Mouse (Mus musculus) limb, embryonic 14.5 days (tissue): ENCODE data around the gene Crybg2. TPM values are rescaled to one million over a fixed set of nuclear protein-coding genes. Genes with fewer than 3 reads are reported as not detected.

Source experiments
- ATAC-seq: fragments of 200-750 bp; cut with Nextera tagmentation; 2 replicates; pipeline ENCODE4 v1.8.0; 2017; ENCODE audit warnings: low read depth, moderate number of reproducible peaks, moderate TSS enrichment; ENCODE audit not compliant: low FRiP score
- DNase-seq: peaks from one replicate; pipeline ENCODE4 v3.0.0-alpha.2; 2015; ENCODE audit warnings: low spot score
- H3K27ac ChIP-seq: fragments of 300-500 bp; sonication (generic); replicated peaks from 2 replicates; pipeline ENCODE4 v1.5.1; 2014; ENCODE audit warnings: low read depth, mild to moderate bottlenecking, low read length, moderate library complexity, mixed read lengths
- H3K27me3 ChIP-seq: fragments of 300-500 bp; sonication (generic); 2 replicates; pipeline ENCODE4 v1.6.1; 2014; ENCODE audit warnings: low read length, mixed read lengths; ENCODE audit not compliant: control insufficient read depth, insufficient read depth
- H3K36me3 ChIP-seq: fragments of 300-500 bp; sonication (generic); 2 replicates; pipeline ENCODE4 v1.6.1; 2014; ENCODE audit warnings: mild to moderate bottlenecking, low read length, moderate library complexity, mixed read lengths; ENCODE audit not compliant: control insufficient read depth, insufficient read depth
- H3K4me1 ChIP-seq: fragments of 300-500 bp; sonication (generic); 2 replicates; pipeline ENCODE4 v1.6.1; 2014; ENCODE audit warnings: antibody characterized with exemption, low read length, mixed read lengths; ENCODE audit not compliant: control insufficient read depth, insufficient read depth
- H3K4me2 ChIP-seq: fragments of 300-500 bp; sonication (generic); replicated peaks from 2 replicates; pipeline ENCODE4 v1.6.1; 2014; ENCODE audit warnings: low read depth, mild to moderate bottlenecking, low read length, moderate library complexity; ENCODE audit not compliant: severe bottlenecking
- H3K4me3 ChIP-seq: fragments of 300-500 bp; sonication (generic); replicated peaks from 2 replicates; pipeline ENCODE4 v1.5.1; 2014; ENCODE audit warnings: low read length
- H3K9ac ChIP-seq: fragments of 300-500 bp; sonication (generic); 2 replicates; pipeline ENCODE4 v1.6.1; 2014; ENCODE audit warnings: mild to moderate bottlenecking, low read depth, low read length, moderate library complexity; ENCODE audit not compliant: severe bottlenecking
- H3K9me3 ChIP-seq: fragments of 300-500 bp; sonication (generic); 2 replicates; pipeline ENCODE4 v1.6.1; 2016; ENCODE audit warnings: low read length; ENCODE audit not compliant: control insufficient read depth
- POLR2A ChIP-seq: fragments of 200-500 bp; IDR thresholded peaks from 2 replicates; pipeline ENCODE4 v1.8.0; 2012; ENCODE audit warnings: inconsistent platforms, mild to moderate bottlenecking, moderate library complexity, borderline replicate concordance; ENCODE audit not compliant: insufficient read depth, insufficient read length; ENCODE audit errors: extremely low read depth
- WGBS: fragments of 180-500 bp; shearing (Covaris S2); extraction: QIAGEN DNeasy Blood & Tissue Kit; methylation state at CpG from one replicate; pipeline ENCODE4 v1.1.7; 2014; 5-methylcytosine and 5-hydroxymethylcytosine counted together
- polyA plus RNA-seq, 2 experiments: library from polyadenylated mRNA; depleted of rRNA in 1 of 2; stranded (reverse) in 1 of 2; unstranded in 1 of 2; fragments of >200 nt; fragmentation: Nextera tagmentation in 1 of 2; extraction: Ambion mirVana in 1 of 2; gene quantifications; 2 replicates each; pipeline versions ENCODE4 v1.2.1 to v1.2.3; 2012 to 2014

Crybg2 gene
- polyA plus RNA-seq, 2 experiments, result 11.3 to 12.3 TPM

DNA sequence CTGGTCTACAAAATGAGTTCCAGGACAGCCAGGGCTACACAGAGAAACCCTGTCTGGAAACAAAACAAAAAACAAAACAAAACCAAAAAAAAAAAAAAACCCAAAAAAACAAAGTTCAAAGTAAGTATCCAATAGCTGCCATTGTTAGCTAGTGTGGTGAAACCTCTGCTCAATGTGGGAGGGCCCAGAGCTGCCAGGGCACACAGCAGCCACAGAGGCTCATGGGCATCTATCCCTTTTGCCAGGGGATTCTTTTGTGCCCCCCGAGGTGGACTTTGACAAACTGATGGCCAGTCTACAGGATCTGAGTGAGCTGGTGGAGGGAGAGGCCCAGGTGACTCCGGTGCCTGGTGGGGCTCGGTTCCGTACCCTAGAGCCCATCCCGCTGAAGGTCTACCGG is 62.5 kb downstream of the Crybg2 start:
- no peak for TF ChIP-seq POLR2A
- 95% methylated on average over 6 of the region's 6 CpGs for WGBS

DNA sequence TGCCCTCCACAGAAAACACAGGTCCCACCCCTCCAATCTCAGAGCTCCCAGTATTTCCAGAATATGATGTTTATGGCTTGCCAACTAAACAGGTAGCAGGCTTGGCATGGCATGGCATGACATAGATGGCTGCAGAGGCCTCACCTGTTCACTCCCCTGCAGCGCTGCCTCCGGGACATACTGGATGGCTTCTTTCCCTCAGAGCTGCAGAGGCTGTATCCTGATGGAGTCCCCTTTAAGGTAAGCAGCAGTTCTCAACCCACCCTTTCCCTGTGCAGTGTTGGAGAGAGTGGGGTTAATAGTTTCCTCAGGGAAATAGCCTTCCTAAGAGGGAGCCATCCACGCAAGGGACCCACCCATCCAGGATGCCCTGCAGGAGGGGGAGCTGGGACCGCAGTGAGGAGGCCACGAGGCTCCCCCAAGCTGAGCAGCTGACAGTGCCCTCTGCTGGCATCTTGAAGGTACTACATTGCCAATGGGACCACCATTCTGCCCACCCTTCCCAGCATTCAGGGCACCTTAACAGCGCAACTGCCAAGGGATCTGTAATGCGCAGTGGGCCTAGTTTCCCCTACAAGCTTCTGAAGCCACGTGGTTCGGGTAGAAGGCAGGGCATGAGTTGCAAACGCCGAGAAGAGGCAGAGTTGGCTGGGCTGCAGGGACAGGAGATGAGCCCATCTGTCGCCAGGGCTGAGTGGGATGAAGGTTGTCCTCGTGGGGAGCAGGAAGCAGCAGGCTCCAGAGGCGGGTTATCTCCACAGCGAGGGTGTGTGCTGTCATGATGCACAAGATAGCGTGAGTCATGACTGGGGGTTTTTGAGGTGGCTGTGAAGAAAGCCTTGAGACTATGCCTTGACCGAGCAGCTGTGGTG is 63.3 kb downstream of the Crybg2 start:
- 0 out of 2 replicates have a peak, but pooled peaks cover 8% of the 10 kb centered on the region for H3K36me3 ChIP-seq
- H3K4me2 ChIP-seq, result no peak overlapping the region
- no peak overlapping the region for H3K9ac ChIP-seq
- H3K27me3 ChIP-seq, result no peaks in the 10 kb centered on the region
- 26% methylated on average over 16 of the region's 17 CpGs for WGBS
- no peak for ATAC-seq
- no peak overlapping the region for H3K27ac ChIP-seq
- peaks cover 15% of the 10 kb centered on the region for H3K4me1 ChIP-seq
- peak; percentile 61 for DNase-seq
- no peak overlapping the region for H3K4me3 ChIP-seq
- TF ChIP-seq POLR2A, result no peak
- H3K9me3 ChIP-seq, result no peaks in the 10 kb centered on the region

More for the DNA sequence above, 62.5 kb downstream of the Crybg2 start:
- no peak for DNase-seq
- Histone ChIP-seq H3K27ac (no peak overlapping the region), H3K9me3 (no peaks in the 10 kb centered on the region), H3K4me2 (no peak overlapping the region), H3K4me3 (no peak overlapping the region), H3K27me3 (no peaks in the 10 kb centered on the region), H3K36me3 (0 out of 2 replicates have a peak, but pooled peaks cover 8% of the 10 kb centered on the region), H3K9ac (no peak overlapping the region), H3K4me1 (peaks cover 15% of the 10 kb centered on the region)
- ATAC-seq, result no peak

DNA sequence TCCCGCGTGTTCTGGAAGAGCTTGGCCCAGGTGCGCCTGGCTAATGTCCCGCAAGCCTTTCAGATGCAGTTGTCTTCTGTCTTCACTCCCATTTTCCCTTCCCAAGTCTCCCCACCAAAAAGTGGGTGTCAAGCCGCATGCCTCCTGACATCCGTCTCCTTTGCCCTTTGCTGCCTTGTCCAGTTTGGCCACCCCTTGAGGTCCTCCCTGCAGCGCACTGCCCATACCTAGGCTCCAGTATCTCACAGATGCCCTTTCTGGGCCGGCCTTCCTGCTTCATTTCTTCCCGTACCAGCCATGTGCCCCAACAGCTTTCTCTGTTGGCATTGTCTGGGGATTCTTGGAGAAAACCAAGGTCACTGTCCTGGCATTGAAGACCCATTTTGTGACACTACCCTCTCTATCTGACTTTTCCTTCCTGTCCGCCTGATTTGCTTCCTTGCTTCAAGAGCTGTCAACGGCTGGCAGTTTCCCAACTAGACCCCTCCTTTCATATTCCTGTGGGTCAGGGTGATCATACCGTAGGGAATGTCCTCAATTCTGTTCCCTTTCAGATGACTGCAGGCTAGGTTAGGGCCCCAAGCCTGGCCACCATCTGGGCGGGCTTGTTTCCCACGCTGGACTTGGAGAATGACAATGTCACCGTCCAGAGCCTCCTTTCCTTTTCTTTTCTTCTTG is 64.9 kb downstream of the Crybg2 start:
- no peaks in the 10 kb centered on the region for H3K9me3 ChIP-seq
- no peak for ATAC-seq
- TF ChIP-seq POLR2A, result no peak
- peaks cover 22% of the 10 kb centered on the region for H3K4me1 ChIP-seq
- H3K4me2 ChIP-seq, result no peak overlapping the region
- 87% methylated on average over 15 of the region's 15 CpGs for WGBS
- H3K27me3 ChIP-seq, result no peaks in the 10 kb centered on the region
- H3K9ac ChIP-seq, result no peak overlapping the region
- peaks cover 8% of the 10 kb centered on the region; the same call in 1 of the 2 replicates for H3K36me3 ChIP-seq
- no peak for DNase-seq
- H3K27ac ChIP-seq, result no peak overlapping the region
- no peak overlapping the region for H3K4me3 ChIP-seq

DNA sequence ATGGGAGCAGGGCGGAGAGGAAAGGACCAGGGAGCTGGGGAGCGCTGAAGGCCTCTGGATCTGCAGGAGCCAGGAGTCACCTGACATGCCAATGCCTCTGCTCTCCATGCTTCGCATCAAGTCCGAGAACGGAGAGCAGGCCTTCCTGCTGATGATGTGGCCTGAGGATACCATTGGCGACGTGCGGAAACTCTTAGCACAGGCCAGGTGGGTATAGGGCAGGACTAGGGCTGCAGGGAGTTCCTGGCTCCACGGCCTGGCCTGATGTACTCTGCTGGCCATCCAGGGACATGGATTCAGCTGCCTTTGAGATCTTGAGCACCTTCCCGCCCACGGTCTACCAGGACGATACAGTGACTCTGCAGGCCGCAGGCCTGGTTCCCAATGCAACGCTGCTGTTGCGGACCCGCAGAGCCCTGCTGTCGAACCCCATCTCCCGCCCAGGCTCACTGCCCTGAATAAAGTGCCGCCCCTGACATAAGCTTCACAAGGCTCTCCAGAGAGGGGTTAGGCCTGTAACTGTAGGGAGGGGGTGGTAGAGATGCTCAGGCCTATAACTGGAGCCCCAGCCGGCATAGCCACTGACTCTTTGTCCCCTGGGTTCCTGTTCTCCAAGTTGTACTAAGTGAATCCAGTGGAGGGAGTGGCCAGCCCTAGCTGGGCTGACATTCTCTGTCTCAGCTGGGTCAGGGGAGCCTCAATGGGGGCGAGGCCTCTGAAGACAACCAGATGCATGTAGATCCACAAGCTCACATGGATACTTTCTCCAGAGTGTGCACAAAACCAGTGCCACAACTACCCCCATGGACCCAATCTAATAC is 65.9 kb downstream of the Crybg2 start:
- ATAC-seq, result no peak
- DNase-seq, result no peak
- H3K4me3 ChIP-seq, result no peak overlapping the region
- no peaks in the 10 kb centered on the region for H3K9me3 ChIP-seq
- H3K4me2 ChIP-seq, result no peak overlapping the region
- H3K4me1 ChIP-seq, result peaks cover 22% of the 10 kb centered on the region
- TF ChIP-seq POLR2A, result no peak
- no peak overlapping the region for H3K27ac ChIP-seq
- H3K36me3 ChIP-seq, result peaks cover 17% of the 10 kb centered on the region
- no peaks in the 10 kb centered on the region for H3K27me3 ChIP-seq
- 85% methylated on average over 20 of the region's 21 CpGs for WGBS
- H3K9ac ChIP-seq, result peak overlapping the region; percentile 21; the same call in 1 of the 2 replicates

DNA sequence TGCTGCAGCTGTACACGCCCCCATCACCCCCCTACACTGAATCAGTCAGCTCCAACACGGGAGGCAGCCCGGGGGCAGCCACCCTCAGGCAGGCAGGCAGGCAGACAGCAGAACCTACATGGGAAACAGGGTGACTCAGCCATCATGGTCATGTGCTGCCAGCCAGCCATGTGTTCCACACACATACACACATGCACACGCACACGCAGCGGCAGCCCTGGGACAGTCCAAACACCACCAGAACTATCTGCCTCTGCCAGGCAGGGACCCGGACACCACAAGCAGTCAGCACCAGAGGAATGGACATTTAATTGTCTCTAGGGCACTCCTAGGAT is 66.5 kb downstream of the Crybg2 start:
- Histone ChIP-seq H3K9me3 (no peaks in the 10 kb centered on the region), H3K4me2 (peak overlapping the region; percentile 80), H3K4me3 (peak overlapping the region; percentile 87; the same call in 1 of the 2 replicates), H3K36me3 (peaks cover 19% of the 10 kb centered on the region), H3K27ac (no peak overlapping the region), H3K9ac (peak overlapping the region; percentile 81; the same call in 1 of the 2 replicates), H3K4me1 (peaks cover 22% of the 10 kb centered on the region), H3K27me3 (no peaks in the 10 kb centered on the region)
- TF ChIP-seq POLR2A, result no peak
- DNase-seq (no peak), ATAC-seq (no peak)
- WGBS, result 76% methylated on average over 7 of the region's 7 CpGs
